Mouse (Mus musculus): ENCODE results near the gene Kmt2b. TPM values are rescaled to one million over a fixed set of nuclear protein-coding genes. Genes with fewer than 3 reads are reported as not detected.

Gene Kmt2b
- total and polyA plus RNA-seq, 3 experiments, result 15.6 to 48.2 TPM; not detected in 1

GRCm38 (mm10) chr7:30594510-30595024 is 6.0 kb upstream of the Kmt2b start:
- Histone ChIP-seq H3K9me3 (replicated peaks; ENCODE audit: insufficient read depth, low read length) (no peaks in the 10 kb centered on the region), H3K79me2 (ENCODE audit: control insufficient read depth, insufficient read depth, low read length, poor library complexity) (peaks cover 5% of the 10 kb centered on the region; the same call in 1 of the 2 replicates), H3K36me3 (ENCODE audit: control insufficient read depth in 1 of 2, insufficient read depth in 2 of 2, low read length in 2 of 2) (peaks cover 0 to 13% of the 10 kb centered on the region in 2 experiments; a peak in 2 of 4 replicates), H3K4me1 (ENCODE audit: control insufficient read depth in 1 of 2, insufficient read depth in 2 of 2, low read length in 2 of 2) (peaks cover 10 to 40% of the 10 kb centered on the region in 2 experiments; a peak in 3 of 4 replicates), H3K4me3 (ENCODE audit: control insufficient read depth in 1 of 2, insufficient read depth in 1 of 2, low read depth in 2 of 2, low read length in 2 of 2) (peak overlapping the region in 1 of 2 experiments; percentile 54; a peak in 2 of 4 replicates), H3K27me3 (ENCODE audit: control insufficient read depth in 1 of 2, insufficient read depth in 2 of 2, low read length in 2 of 2) (no peaks in the 10 kb centered on the region), H3K9ac (ENCODE audit: control insufficient read depth, low read depth, low read length, poor library complexity, severe bottlenecking) (peak overlapping the region; percentile 56), H3K27ac (ENCODE audit: control insufficient read depth, low read depth, low read length) (peak overlapping the region; percentile 84)
- DNase-seq (ENCODE audit: low read depth, low spot score), result peak; percentile 72
- TF ChIP-seq TCF12 (IDR thresholded peaks at IDR 0.05; ENCODE audit: low read depth, low read length) (0 out of 2 replicates have a peak, but pooled peaks have one; percentile 12), MEF2A (IDR thresholded peaks at IDR 0.05; ENCODE audit: extremely low read depth, insufficient replicate concordance, low read depth, low read length, poor library complexity, severe bottlenecking) (no peak), MXI1 (IDR thresholded peaks at IDR 0.05; ENCODE audit: low read depth, low read length) (0 out of 2 replicates have a peak, but pooled peaks have one; percentile 2), E2F4 (IDR thresholded peaks at IDR 0.05; ENCODE audit: borderline replicate concordance, low read depth, low read length) (no peak), EP300 (IDR thresholded peaks at IDR 0.05; ENCODE audit: low read depth in 1 of 2, low read length in 2 of 2) (peak in 1 of 2 experiments; percentile 1; a peak in 1 of 4 replicates), ZKSCAN1 (IDR thresholded peaks at IDR 0.05; ENCODE audit: low read depth, low read length) (no peak), JUND (IDR thresholded peaks at IDR 0.05; ENCODE audit: low read depth, low read length) (0 out of 2 replicates have a peak, but pooled peaks have one; percentile 5), RCOR1 (IDR thresholded peaks at IDR 0.05; ENCODE audit: low read depth, low read length) (0 out of 2 replicates have a peak, but pooled peaks have one; percentile 7), MAFK (IDR thresholded peaks at IDR 0.05; ENCODE audit: borderline replicate concordance, low read depth, low read length) (no peak), MYB (IDR thresholded peaks at IDR 0.05; ENCODE audit: low read depth, low read length) (no peak), ETS1 (IDR thresholded peaks at IDR 0.05; ENCODE audit: low read depth, low read length) (0 out of 2 replicates have a peak, but pooled peaks have one; percentile 5)

GRCm38 (mm10) chr7:30593579-30594509 is 5.3 kb upstream of the Kmt2b start:
- H3K9me3 ChIP-seq (replicated peaks; ENCODE audit: insufficient read depth, low read length), result no peaks in the 10 kb centered on the region
- H3K9ac ChIP-seq (ENCODE audit: control insufficient read depth, low read depth, low read length, poor library complexity, severe bottlenecking), result peak overlapping the region; percentile 56
- H3K4me3 ChIP-seq (ENCODE audit: control insufficient read depth in 1 of 2, insufficient read depth in 1 of 2, low read depth in 2 of 2, low read length in 2 of 2), result peak overlapping the region; percentile 46 to 54
- H3K27me3 ChIP-seq (ENCODE audit: control insufficient read depth in 1 of 2, insufficient read depth in 2 of 2, low read length in 2 of 2), result no peaks in the 10 kb centered on the region
- peak; percentile 67 for DNase-seq (ENCODE audit: low read depth, low spot score)
- H3K79me2 ChIP-seq (ENCODE audit: control insufficient read depth, insufficient read depth, low read length, poor library complexity), result peaks cover 10% of the 10 kb centered on the region
- peak overlapping the region; percentile 84 for H3K27ac ChIP-seq (ENCODE audit: control insufficient read depth, low read depth, low read length)
- H3K4me1 ChIP-seq (ENCODE audit: control insufficient read depth in 1 of 2, insufficient read depth in 2 of 2, low read length in 2 of 2), result peaks cover 10 to 38% of the 10 kb centered on the region in 2 experiments; a peak in 3 of 4 replicates
- peaks cover 0 to 11% of the 10 kb centered on the region in 2 experiments; a peak in 2 of 4 replicates for H3K36me3 ChIP-seq (ENCODE audit: control insufficient read depth in 1 of 2, insufficient read depth in 2 of 2, low read length in 2 of 2)
- TF ChIP-seq BHLHE40 (IDR thresholded peaks at IDR 0.05; ENCODE audit: borderline replicate concordance, low read depth, low read length) (no peak), MAX (IDR thresholded peaks at IDR 0.05; ENCODE audit: low read length) (0 out of 2 replicates have a peak, but pooled peaks have one; percentile 10), USF1 (IDR thresholded peaks at IDR 0.05; ENCODE audit: low read depth, low read length) (no peak), GABPA (IDR thresholded peaks at IDR 0.05; ENCODE audit: low read depth, low read length) (no peak), MXI1 (IDR thresholded peaks at IDR 0.05; ENCODE audit: low read depth, low read length) (0 out of 2 replicates have a peak, but pooled peaks have one; percentile 23), GATA1 (IDR thresholded peaks at IDR 0.05; ENCODE audit: low read depth, low read length) (peak; percentile 17; the same call in 1 of the 2 replicates), E2F4 (IDR thresholded peaks at IDR 0.05; ENCODE audit: borderline replicate concordance, low read depth, low read length) (no peak), POLR2A (IDR thresholded peaks at IDR 0.05; ENCODE audit: control insufficient read depth in 1 of 2, insufficient read depth in 1 of 2, low read depth in 1 of 2, low read length in 2 of 2, poor library complexity in 1 of 2) (0 out of 4 replicates have a peak, but pooled peaks of 1 of the 2 experiments have one; percentile 20), RAD21 (IDR thresholded peaks at IDR 0.05; ENCODE audit: low read depth, low read length) (no peak), ZC3H11A (IDR thresholded peaks at IDR 0.05; ENCODE audit: low read depth, low read length) (no peak), MAZ (IDR thresholded peaks at IDR 0.05; ENCODE audit: low read depth, low read length) (no peak), RCOR1 (IDR thresholded peaks at IDR 0.05; ENCODE audit: low read depth, low read length) (0 out of 2 replicates have a peak, but pooled peaks have one; percentile 6), SMC3 (IDR thresholded peaks at IDR 0.05; ENCODE audit: low read depth, low read length) (no peak), EP300 (IDR thresholded peaks at IDR 0.05; ENCODE audit: low read depth in 1 of 2, low read length in 2 of 2) (peak; percentile 33 to 70; a peak in 3 of 4 replicates), TBP (IDR thresholded peaks at IDR 0.05; ENCODE audit: low read depth, low read length) (no peak), TCF12 (IDR thresholded peaks at IDR 0.05; ENCODE audit: low read depth, low read length) (no peak), SIN3A (IDR thresholded peaks at IDR 0.05; ENCODE audit: low read length) (peak; percentile 51), NELFE (IDR thresholded peaks at IDR 0.05; ENCODE audit: low read depth, low read length) (peak; percentile 43; the same call in 1 of the 2 replicates), CTCF (IDR thresholded peaks at IDR 0.05 in 2 of 3, conservative IDR thresholded peaks at IDR 0.05 in 1 of 3; ENCODE audit: control insufficient read depth in 1 of 3, insufficient read depth in 1 of 3, low read depth in 2 of 3, low read length in 3 of 3, poor library complexity in 1 of 3, severe bottlenecking in 1 of 3) (no peak), UBTF (IDR thresholded peaks at IDR 0.05; ENCODE audit: borderline replicate concordance, insufficient read depth, low read depth, low read length) (no peak)
